Mouse (Mus musculus) R1 (cell line): ENCODE results near the gene Prelp.

Experiments
- DNase-seq: peaks from one replicate; pipeline ENCODE4 v3.0.0-alpha.2; 2018; ENCODE audit warnings: low read depth, low spot score

Prelp gene

GRCm38 (mm10) chr1:133934354-133934963 lies 13.2 kb upstream of the Prelp start:
- no peak for DNase-seq

GRCm38 (mm10) chr1:133933301-133934195 lies 12.3 kb upstream of the Prelp start:
- DNase-seq, result no peak

- DNase-seq, result no peak
These were observed 8.8 kb upstream of the Prelp start for GRCm38 (mm10) chr1:133929980-133930379.

- no peak for DNase-seq
These were observed 4.0 kb upstream of the Prelp start for GRCm38 (mm10) chr1:133925223-133925622.

- DNase-seq, result peak; percentile 81
These were observed 3.1 kb upstream of the Prelp start for GRCm38 (mm10) chr1:133924141-133924875.

- DNase-seq, result no peak
These were observed 1.9 kb upstream of the Prelp start for GRCm38 (mm10) chr1:133923071-133923470.

- peak; percentile 23 for DNase-seq
These were observed 338 bp downstream of the Prelp start for GRCm38 (mm10) chr1:133920876-133921275.

- DNase-seq, result no peak
These were observed 813 bp downstream of the Prelp start for GRCm38 (mm10) chr1:133920401-133920800.

GRCm38 (mm10) chr1:133918088-133918470 lies 3.1 kb downstream of the Prelp start:
- DNase-seq, result peak; percentile 51

- DNase-seq, result peak; percentile 44
These were observed 3.6 kb downstream of the Prelp start for GRCm38 (mm10) chr1:133917456-133918087.

- no peak for DNase-seq
These were observed 5.4 kb downstream of the Prelp start for GRCm38 (mm10) chr1:133915723-133916355.

GRCm38 (mm10) chr1:133915115-133915514 lies 6.1 kb downstream of the Prelp start:
- no peak for DNase-seq

- DNase-seq, result no peak
These were observed 8.2 kb downstream of the Prelp start for GRCm38 (mm10) chr1:133913018-133913417.

GRCm38 (mm10) chr1:133911456-133911855 lies 9.8 kb downstream of the Prelp start:
- DNase-seq, result peak; percentile 89

GRCm38 (mm10) chr1:133911008-133911407 lies 10.2 kb downstream of the Prelp start:
- no peak for DNase-seq

GRCm38 (mm10) chr1:133910108-133910507 lies 11.1 kb downstream of the Prelp start:
- no peak for DNase-seq

GRCm38 (mm10) chr1:133908659-133909575 lies 12.3 kb downstream of the Prelp start:
- peak; percentile 50 for DNase-seq

- peak; percentile 46 for DNase-seq
These were observed 13.1 kb downstream of the Prelp start, which contains the start of gene Optc for GRCm38 (mm10) chr1:133907949-133908658. Optc (minus strand) TSS chr1:133907999.

- no peak for DNase-seq
These were observed 14.8 kb downstream of the Prelp start for GRCm38 (mm10) chr1:133906420-133906819.
